Mouse (Mus musculus): ENCODE data around the gene Ctnnal1.
A peak's percentile ranks its signal among the peaks of the same experiment; 100 is the strongest.
"Not testable (repeated sequence)": the region's sequence is repeated elsewhere in the genome, so short reads cannot be mapped to it uniquely, and the experiment has no call there.

Ctnnal1 gene

DNA sequence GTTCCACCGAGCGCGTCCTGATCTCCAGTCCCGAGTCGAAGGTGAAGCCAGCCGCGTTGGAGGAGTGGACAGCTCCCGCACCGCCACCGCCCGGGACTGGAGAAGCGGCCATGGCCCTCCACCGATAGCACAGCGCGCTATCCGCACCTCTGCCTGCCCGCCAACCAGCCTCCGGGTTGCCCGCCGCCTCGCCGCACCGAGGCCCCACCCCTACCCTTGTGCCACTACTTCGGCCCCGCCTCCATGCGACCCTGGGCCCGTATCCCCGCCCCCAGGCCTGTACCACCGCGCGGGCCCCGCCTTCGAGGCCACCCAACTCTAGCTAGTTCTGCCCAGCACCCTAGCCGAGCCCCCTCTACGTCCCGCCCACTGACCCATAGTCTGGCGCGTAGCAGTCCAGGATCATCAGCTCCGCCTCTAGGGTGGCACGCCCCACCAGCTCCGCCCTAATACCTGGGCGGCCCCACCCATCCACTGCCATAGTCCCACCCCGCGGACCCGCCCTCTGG is at the start of gene Ctnnal1:
Ctnnal1 (minus strand) TSS at position 186 of the 509 bp plus-strand sequence.
- peak; percentile 85 for DNase-seq (ENCODE audit: low spot score)

DNA sequence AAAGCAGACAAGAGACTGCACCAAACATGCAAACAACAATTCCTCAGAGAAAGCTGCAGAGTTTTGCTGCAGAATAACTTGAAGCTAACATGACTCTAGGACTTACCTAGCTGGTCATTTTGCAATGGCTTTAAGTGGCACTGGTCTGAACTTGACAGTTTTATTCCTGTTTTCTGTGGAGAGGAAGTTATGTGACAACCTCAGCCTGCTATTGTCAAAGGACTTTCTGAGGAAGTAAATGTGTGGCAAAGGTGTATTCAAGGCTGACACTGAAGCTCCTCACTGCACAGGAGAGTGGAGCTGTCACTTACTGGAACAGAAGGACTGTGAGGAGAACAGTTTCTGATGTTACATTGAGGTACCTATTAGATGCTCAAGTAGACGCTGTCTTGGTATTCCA is 49.8 kb upstream of the Ctnnal1 start:
- no peak for DNase-seq (ENCODE audit: low spot score)

DNA sequence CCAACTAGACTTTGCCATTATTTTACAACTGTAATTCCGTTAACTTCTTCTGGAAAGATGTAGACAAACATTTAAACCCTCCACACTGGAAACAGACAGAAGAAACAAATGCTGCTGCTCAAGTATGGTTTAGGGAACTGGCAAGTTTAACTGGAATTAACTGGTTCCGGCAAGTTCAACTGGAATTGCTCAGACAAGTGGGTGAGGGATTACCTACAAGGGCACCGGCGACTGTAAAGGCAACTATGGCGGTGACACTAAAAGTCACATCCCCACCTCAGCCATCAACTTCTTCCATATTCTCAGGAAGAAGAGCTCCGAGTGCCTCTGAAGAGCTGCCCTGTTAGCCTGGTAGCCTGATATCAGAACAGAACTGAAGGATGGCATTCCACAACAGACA is 49.4 kb upstream of the Ctnnal1 start:
- no peak for DNase-seq (ENCODE audit: low spot score)

DNA sequence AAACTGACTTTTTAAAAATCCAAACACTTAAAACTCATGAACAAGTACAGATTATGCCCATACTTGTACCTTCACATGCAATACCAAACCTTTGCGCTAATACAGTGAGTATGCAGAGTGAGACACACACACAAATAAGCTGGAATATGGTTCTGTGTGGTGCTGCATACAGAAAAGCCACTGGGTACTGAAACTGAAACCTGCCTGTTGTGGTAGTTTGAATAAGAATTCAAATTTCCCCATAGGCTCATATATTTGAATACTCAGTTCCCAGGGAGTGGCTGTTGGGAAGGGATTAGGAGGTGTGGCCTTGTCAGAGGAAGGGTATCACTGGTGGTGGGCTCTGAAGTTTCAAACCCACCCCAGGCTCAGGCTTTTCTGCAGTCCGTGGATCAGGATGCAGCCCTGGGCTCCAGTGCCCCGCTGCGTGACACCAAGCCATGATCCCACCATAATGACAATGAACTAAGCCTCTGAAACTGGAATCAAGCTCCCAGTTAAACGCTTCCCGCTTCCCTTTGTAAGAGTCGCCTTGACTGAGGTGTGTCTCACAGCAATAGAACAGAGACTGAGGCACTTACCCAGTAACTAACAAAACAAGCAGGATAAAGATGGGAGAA is 47.5 kb upstream of the Ctnnal1 start:
- DNase-seq (ENCODE audit: low spot score), result no peak

DNA sequence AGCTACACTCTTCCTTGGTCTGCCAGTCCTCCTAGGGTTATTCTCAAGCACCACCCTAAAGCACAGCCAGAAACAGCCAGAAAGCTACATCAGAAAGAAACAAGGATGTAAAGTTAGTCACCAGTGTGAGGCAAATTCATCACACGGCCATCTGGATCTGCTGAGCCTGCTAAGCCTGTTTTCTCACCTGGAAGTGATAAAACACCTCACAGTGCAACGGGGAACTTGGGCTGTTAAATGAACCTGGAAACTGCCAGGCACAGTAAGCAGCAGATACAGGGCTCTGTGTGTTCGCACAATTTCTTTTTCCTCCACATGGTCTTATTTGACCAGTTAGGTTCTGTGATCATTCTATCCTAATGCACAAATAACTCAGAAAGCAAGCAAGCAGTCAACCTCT is 44.6 kb upstream of the Ctnnal1 start:
- DNase-seq (ENCODE audit: low spot score), result no peak

DNA sequence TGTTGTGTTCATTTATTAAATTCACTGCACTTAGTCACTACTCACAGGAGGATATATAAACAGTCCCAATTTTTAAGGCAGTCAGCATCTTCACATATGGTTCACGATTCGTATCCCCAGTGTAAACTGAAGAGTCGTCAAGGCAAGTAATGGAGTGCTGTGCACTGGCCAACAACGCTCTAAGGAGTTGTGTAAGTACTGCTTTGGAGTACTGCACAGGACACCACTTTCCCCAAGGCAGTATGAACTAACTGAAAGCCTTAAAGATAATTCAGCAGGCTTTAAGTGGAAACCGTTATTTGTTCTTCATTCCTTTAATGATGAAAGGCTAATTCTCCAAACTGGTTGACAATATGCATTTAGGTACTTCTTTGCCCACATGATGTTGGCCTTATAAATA is 42.7 kb upstream of the Ctnnal1 start:
- no peak for DNase-seq (ENCODE audit: low spot score)

DNA sequence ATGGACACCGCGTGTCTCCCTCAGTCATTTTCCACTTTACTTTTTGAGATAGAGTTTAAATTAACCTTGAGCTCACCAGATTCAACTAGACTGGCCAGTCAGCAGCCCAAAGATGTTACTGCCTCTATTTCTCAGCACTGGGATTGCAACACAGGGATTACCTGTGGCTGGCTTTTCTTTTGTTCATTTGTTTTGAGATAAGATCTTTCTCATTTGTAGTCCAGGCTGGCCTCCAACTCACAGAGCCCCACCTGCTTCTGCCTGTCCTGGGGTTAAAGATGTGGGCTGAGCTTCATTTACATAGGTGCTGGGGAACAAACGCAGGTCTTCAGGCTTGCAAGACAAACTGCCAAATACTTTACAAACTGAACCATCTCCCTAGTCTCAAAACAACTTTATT is 41.9 kb upstream of the Ctnnal1 start:
- DNase-seq (ENCODE audit: low spot score), result no peak

DNA sequence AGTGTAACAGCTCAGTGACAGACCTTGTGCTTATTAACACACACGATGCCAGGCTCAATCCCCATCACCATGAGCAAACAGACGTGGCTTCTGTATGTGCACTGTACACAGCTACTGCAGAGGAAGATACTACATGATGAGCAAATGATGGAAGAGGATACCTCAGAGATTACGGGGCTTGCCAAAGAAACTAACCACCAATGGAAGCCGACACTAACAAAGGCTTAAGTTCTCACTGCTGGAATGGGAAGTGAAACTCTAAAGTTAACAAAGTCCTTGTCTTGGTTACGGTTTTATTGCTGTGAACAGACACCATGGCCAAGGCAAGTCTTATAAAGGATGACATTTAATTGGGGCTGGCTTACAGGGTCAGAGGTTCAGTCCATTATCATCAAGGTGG is 40.5 kb upstream of the Ctnnal1 start:
- DNase-seq (ENCODE audit: low spot score), result no peak

DNA sequence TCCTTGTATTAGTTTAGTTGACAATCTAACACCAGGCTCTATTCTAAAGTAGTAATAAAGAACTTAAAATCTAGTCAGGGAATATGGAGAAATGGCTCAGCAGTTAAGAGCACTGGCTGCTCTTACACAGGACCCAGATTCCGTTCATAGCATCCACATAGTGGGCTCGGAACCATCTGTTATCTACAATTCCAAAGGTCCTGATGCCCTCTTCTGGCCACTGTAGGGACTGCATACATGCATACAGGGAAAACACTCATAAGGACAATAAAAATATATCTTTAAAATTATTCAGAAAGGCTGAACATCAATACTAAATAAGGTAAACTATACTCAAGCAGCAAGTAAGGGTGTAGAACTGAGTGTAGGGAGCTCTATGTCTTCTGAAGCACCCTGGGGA is 36.7 kb upstream of the Ctnnal1 start:
- DNase-seq (ENCODE audit: low spot score), result no peak

DNA sequence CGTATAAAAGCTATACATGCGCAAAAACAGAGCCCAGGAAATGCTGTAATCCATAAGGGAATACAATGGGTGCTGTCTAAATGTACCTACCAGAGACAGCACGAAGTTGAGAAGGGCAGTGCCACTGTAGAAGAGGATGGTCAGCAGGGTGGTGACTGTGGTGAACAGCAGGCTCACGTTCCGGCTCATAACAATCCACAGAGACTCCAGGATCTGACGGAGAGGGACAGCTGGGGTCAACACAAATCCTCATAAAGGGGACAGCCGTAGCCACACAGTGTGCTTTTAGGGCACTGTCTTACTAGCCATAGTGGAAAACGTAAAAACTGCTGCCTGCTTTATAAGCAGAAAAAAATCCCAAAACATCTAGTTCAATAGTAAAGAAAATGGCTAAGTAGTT is 34.2 kb upstream of the Ctnnal1 start:
- DNase-seq (ENCODE audit: low spot score), result no peak

DNA sequence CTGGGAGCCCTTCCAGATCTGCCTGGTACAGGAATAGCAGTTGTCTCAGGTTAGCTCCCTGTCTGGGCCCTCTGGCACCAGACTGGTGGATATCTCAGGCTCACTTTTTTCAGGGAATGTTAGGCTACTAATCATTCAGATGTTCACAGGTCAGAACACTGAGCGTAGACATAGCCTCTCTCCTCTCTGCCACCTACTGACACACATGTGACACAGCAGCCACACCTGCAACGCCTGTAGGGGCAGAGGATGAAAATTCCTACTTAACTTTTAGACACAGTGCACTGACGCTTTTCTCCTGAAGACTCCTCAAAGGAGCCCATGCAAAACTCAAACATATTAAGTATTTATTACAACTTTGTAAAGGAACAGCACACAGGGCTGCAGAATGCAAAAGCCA is 32.5 kb upstream of the Ctnnal1 start:
- no peak for DNase-seq (ENCODE audit: low spot score)

DNA sequence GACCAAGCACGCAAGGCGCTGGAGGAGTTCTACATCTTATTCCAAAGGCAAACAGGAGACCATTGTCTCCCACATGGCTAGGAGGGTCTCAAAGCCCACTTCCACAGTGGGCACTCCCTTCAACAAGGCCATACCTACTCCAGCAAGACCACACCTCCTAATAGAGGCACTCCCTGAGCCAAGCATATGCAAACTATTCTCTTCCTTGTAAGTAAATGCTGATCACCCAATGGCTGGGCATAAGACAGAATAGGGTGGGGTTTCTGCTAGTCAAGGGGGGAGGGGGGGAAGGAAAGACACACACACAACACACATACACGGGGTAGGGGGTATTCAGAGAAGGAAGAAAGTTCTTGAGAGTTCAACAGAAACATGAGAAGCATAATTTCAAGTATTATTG is 29.2 kb upstream of the Ctnnal1 start:
- DNase-seq (ENCODE audit: low spot score), result no peak

DNA sequence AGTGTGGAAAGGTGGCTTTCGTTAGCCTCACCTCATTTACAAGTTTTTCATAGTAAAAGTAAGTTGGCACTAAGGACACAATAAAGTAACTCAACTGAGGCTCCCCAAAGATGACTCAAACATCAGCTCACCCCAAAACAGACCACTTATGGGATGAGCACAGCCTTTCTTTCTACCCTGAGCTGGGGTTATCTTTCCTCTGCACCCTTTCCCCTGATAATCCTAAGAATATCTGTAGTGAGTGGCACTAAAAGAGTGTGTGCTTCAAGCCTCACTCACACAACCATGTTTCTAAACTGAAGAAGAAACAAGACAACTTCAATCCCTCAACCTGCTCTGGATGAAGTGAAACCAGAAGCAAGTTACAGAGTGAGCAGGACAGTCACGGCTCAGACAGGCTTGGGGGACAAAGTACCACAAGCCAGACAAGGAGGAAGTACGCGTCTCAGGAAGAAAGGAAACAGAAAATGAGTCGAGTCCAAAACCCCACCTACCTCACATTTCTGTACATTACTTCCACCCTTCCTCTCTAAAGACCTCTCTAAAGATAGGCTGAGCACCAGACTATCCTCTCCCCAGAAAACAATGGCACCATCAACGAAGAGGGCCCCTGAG is 27.6 kb upstream of the Ctnnal1 start:
- DNase-seq (ENCODE audit: low spot score), result no peak

DNA sequence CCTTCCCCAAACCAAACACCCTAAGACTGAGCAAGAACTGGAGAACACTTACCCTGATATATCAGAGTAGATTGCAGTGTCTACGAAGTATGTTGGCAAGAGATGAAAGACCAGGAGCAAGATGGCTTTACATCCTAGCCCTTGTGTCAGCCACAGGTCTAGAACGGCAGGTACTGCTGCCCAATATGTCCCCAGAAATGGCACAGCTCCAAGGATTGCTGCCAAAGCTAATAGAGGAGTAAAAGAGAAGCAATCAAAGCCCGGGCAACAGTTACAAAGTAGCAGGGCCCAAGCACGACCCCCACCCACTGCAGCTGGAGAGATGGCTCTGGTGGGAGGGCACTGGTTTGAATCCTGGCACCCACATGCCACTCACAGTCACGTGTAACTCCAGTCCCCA is 23.5 kb upstream of the Ctnnal1 start:
- DNase-seq (ENCODE audit: low spot score), result no peak

DNA sequence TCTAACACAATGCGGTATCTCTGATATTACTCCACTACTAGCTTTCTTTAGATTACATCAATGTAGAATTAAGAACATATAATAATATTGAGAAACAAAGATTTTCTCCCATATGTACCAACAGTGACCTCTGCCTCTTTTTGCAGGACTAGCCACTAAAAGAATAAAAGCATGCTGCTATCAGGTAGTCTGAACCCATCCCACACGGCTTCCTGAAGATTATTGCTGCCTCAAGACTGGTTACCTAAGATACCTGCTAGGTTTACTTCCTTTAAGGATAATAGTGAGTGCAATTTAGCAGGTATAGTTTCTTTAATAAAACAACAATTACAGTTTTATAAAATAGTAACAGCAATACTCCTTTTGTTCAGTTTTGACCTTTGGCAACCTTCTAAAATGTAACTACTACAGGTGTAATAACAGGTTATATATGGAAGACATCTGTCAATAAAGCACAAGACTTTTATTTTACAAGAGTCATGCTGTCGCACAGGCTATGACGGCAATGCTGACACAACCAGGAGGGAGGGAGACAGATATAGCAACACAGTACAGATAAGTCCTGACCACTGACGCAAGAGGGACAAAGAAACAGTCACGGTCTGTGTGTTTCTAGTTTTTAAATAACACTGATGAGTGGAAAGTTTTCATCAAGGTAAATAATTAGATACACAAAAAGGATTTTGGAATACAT is 21.4 kb upstream of the Ctnnal1 start:
- no peak for DNase-seq (ENCODE audit: low spot score)

DNA sequence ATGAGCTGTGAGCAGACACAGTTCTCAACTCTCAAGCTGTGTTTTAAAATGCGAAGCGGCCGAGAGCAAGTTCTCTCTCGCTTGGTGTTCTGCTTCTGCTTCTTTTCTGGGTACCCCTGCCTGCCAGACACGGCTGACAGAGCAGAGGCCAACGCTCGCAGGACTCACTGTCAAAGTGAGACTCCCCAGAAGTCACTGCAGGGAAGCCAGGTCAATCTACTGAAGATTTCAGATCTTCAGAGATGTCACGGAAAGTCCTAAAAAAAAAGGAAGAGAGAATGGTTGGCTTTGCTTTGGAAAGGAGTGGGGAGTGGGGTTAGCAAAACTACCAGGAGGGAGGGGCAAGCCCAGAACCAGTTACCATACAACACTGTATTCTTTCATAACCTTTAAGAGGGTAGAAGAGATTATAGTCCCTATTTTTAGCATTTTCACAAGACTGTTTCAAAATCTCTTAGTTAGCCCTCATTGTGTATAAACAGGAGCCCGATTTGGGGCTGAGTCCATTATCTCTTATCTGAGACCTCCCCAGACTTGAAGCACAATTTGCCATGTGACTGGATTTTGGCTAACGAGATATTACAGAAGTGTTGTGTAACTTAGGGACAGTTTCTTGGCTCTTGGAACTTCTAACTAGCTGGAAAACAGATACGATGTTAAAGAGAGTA is 15.2 kb upstream of the Ctnnal1 start:
- no peak for DNase-seq (ENCODE audit: low spot score)

DNA sequence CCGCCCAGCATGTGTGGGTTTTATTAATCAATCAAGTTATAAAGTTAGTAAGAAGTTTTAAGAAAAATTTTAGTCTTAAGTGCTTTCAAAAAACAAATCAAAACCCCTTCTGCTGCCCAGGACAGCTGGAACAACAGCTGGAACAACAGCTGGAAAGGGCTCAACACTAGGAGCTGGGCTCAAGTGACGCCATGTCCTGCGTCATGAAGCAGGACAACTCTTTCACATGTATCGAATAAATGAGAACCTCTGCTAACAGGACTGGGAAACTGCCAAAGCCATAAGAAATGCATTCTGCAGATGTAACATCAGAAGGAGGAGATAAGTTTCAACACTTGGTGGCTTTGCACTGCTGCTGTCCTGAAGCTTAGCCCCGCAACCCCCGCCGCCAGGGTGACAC is 14.0 kb upstream of the Ctnnal1 start:
- DNase-seq (ENCODE audit: low spot score), result no peak

DNA sequence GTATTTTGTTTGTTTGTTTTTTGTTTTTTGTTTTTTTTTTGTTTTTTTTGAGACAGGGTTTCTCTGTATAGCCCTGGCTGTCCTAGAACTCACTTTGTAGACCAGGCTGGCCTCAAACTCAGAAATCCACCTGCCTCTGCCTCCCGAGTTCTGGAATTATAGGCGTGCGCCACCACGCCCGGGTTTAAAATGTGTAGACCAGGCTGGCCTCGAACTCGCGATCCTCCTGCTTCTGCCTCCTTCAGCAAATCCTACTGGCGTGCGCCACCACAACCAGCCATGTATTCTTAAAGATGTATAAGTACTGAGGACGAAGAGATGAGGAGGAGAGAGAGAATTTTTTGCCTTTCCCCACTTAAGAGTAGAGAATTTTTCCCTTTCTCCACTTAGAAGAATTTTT is 5.6 kb upstream of the Ctnnal1 start:
- not testable (repeated sequence) for DNase-seq (ENCODE audit: low spot score)

DNA sequence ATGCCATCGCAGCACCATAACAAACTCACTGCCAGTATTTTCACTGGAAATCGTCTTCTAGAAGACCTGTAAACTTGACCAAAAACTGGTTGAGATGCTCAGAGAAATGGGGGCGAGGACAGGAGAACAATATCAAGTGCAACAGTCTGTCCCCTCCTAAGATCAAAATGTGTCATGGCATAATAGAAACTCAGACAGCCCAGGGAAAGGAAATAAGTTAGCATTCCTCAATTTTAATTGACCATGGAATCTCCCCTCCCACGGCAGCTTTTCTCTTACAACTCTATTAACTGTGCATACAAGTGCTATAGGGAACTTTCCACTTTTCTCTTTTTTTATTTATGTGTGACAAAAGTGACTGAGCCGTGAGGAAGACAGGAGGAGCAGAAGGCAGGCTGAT is 2.8 kb upstream of the Ctnnal1 start:
- DNase-seq (ENCODE audit: low spot score), result no peak

DNA sequence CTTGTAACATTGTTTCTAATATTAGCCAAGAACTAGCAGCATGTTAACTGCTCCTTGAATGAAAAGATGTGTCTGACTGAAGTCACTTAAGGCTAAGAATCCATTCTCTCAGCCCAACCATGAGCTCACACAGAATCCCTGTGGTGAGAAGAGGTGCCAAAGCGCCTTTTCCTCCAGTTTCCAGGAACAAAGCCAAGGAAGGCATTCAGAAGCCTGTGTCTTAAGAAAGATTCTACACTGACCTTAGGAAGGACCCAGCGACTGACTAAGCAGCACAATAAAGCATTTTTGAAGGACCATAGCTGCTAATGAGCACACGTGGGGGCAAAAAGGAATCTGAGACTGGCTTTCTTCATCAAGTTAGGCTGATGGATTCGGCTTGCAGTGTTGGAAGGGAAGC is 983 bp upstream of the Ctnnal1 start:
- DNase-seq (ENCODE audit: low spot score), result peak; percentile 34

DNA sequence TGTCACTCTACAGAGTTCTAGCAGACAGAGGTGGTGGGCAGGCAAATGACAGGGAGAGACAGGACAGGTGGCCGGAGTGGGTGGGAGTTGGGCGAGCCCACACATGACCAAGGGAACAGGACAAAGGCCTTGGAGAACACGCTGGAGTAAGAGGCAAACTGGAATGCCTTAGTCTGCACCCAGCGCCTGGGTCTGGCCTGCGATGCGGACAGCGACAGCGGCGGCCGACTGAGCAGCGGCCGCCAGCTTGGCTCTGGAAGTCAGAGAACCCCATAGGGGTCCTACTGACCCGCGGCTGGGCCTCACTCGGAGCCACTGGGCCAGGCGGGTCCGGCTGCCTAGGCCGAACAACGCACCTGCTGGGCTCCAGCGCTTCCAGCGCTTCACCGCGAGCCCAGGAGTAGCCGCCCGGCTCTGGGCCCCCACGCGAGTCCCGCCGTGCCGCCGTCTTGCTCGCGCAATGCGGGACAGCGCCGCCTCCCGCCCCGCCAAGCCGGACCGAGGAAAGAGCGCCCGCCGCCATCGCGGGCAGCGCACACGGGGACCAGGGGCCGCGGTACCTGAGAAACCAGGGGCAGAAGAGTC is 479 bp downstream of the Ctnnal1 start:
- peak; percentile 45 for DNase-seq (ENCODE audit: low spot score)

DNA sequence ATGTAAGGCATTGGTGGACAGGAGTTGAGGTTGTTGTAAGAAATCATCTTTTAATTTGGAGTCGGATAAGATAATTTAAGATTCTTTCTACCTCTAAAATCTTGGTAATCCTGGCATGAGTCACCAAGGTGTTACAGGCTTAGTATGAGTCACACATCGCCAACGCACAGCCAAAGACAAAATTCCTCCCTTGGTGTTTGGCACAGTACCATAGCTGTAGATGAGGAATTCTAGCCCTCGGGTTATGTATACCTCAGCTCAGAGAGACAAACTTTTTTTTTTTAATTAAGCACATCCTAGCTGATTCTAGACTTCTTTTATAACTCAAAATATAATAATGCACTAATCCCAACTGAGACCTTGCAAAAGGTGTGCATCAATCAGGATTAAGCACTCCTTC is 972 bp downstream of the Ctnnal1 start:
- peak; percentile 32 for DNase-seq (ENCODE audit: low spot score)

DNA sequence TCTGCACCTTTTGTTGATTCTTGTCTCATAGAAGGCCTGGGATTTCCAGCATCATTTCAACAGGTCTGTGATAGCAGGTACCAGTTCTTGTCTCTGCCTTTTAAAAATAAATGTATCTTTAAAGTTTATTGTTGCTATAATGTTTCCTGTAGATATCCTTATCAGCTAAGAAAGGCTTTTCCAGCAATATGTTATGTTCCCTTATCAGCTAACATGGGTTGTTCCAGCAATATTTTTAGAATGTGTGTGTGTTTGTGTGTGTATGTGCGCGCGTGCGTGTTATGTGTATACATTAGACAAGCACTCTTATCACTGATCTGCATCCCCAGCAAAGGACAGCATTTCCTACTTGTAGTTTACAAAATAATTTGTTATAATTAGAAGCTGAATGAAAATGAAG is 3.4 kb downstream of the Ctnnal1 start:
- no peak for DNase-seq (ENCODE audit: low spot score)

Data from MN1 (cell line).